Mouse (Mus musculus) spleen, postnatal 0 days (tissue): ENCODE data around the gene Cirbp. TPM values are rescaled to one million over a fixed set of nuclear protein-coding genes. Genes with fewer than 3 reads are reported as not detected.

Source experiments
- polyA plus RNA-seq: library from polyadenylated mRNA; unstranded; fragments of >200 nt; fragmentation: Nextera tagmentation; extraction: Ambion mirVana; gene quantifications from 2 replicates; pipeline ENCODE4 v1.2.1, GENCODE M21; 2015

Cirbp gene
- polyA plus RNA-seq = 139 and 157 TPM in 2 replicates

DNA sequence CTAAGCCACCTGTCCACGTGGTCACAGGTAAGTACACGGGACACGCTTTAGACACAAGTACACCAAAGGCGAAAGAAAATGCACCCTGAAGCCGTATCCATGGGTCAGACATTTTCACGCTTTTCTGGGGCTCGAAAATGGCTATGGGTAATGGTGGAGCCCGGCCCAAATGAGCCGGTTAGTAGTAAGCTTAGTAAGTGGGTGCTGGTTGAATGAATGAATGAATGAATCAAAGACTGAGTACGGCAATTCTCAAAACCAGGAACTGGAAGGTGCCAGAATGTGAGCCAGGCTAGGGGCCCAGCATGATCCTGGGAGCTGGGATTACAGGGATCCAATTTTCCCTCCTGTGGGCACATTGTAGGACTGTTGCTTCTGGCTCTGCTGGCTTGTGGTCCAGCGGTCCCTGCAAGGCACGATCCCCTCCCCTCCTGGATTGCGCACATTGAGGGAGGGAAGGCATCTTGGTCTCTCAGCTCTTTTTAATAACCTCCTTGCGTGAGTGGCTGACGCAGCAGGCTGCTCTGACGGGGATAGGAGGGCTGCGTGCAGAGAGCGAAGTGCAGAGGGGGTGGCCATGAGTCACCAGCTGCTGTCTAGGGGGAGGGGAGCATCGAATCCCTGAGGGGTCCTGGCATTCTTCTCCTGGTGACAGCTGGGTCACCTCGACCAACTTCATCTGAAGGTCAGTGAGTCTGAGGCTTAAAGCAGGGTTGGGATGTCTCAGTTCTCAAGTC lies at the start of gene Cirbp:
Gene Cirbp (plus strand): TSS at position 594 of the 737 bp plus-strand sequence.

DNA sequence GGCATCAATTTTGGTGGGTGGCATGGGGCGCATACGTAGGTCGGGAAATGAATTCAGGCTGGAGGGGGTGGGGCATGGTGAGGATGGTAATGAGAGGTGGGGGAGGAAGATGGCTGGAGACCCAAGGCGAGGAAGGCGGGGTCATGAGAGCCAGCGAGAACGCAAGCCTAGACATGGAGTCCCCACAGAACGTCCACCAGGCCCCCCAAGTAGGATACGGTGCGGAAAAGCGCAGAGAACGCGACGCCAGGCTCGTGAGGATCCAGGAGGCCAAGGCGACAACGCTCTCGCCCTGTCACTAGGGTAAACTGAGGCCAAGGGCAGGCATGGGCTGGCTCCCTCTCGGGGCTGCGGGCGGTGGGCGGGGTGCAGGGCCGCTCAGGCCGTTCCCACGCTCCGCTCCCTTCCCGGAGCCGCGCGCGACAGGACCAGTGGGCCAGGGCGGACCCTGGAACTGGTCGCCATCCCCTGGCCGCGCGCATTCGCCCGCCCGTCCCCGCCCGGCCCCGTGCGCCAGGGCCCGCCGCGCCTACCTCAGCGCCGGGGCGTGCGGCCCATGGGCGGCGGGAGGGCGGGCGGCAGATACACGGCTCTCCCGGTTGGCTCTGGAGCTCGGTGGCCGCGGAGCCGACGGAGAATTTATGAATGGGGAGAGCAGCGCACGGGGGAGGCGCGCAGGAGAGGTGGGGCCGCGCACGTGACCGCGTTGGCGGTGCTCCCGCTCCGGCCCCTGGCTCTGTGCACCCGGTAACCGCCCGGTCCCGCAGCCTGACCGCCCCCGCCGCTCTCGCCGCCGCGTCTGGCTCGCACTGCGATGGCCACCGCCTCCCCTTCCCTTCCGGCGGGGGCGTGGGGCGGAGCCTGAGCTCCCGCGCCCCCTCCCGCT lies 27.0 kb upstream of the Cirbp start, which contains the start of gene Atp5d:
Gene Atp5d (plus strand): TSS at position 80 of the 886 bp plus-strand sequence.

DNA sequence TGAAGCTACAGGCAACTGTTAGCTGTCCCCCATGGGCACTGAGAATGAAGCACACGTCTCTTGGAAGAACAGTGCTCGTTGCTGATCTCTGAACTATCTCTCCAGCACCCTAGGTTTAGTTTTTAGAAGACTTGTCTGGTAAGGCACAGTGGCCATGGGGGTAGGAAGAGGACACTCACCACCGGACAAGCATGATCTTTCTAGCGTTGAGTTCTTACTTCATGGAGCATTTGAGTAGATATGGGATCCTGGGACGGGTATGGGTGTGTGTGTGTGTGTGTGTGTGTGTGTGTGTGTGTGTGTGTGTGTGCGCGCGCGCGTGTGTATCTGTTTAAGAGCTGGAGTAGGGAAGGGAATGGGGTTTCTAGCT lies 25.1 kb upstream of the Cirbp start, which contains the start of gene Cbarp:
Gene Cbarp (minus strand): TSS at position 170 of the 370 bp plus-strand sequence.

GRCm38 (mm10) chr10:80147719-80148601 lies 17.8 kb upstream of the Cirbp start, which contains the start of gene Midn:
TSS of gene Midn (plus strand) at chr10:80148272.

DNA sequence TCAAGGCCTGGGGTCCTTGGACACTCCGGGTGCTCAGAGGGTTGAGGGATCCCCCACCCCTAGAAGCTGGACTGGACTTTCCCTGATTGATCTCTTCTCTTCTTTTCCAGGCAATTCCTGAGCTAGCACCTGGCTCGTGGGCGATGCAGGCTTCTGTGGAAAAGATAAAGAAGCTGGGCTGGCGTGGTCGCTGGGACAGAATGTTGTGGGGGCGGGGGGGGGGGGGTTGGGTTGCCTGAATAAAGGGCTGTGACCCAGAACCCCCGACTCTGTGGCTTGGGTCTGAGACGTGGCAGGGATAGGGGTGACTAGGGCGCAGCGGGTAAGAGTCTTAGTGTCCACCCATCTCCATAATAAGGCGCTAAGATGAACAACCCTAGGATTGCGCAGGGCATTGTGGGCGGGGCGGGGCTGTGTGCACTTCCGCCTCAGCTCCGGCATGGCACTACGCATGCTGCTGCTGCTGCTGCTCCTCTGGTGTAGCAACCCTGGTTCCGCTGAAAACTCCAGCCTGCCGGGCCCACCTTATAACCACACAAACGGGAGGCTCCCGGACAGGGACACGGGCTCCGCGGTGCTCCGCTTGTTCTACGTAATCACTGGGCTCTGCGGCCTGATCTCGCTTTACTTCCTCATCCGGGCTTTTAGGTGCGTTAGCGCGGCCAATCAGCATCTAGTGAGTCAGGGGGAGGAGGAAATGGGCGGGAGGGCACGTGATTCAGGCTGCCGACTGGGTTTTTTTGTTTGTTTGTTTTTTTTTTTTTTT lies 6.9 kb downstream of the Cirbp start, which contains the start of gene 1600002K03Rik:
Gene 1600002K03Rik (plus strand): TSS at position 418 of the 766 bp plus-strand sequence.

DNA sequence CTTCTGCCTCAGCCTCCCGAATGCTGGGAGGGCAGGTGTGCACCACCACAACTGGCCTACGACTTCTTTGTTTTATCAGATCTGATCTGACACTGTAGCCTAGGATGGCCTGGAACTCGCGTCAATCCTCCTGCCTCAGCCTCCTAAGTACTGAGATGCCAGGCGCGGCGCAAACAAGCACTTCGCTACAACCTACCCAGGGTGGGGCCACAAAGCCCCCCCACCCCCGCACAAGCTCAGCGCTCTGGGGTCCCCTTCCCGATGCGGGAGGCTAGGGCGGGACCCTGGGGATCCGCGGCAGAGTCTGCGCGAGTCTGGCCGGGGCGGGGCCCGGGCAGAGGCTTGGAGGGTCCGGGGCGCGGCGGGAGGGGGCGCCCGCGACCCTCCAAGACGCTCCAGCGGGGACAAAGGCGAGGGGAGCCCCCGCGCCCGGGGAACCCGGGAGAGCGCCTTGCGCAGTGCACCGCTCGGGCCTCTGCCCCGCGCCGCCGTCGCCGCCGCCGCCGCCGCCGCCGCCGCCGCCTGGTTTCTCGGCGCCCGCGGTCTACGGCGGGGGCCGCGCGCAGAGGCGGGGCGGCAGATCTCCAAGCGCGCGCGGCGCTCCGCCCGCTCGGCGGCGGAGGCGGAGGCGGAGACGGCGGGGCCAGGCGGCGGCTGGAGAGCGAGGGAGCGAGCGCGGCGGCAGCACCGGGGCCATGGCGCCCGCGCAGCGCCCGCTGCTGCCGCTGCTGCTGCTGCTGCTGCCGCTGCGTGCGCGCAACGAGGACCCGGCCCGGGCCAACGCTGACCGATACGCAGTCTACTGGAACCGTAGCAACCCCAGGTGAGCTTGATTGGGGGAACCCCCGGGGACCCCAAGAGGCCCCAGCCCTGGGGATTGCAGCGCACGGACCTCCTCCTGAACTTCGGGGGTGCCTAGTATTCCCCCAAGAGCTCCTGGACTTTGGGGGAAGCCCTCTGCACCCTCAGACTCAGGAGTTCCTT lies 13.6 kb downstream of the Cirbp start, which contains the start of gene Efna2:
Gene Efna2 (plus strand): TSS at position 415 of the 984 bp plus-strand sequence.

Other genes with a start within 250 kb of the Cirbp start
- 0.41 and 0.68 TPM in 2 replicates for gene Kiss1r, start 249.0 kb upstream of the Cirbp start, polyA plus RNA-seq
- 107 and 121 TPM in 2 replicates for gene R3hdm4, start 244.8 kb upstream of the Cirbp start, polyA plus RNA-seq
- 6.2 and 8.2 TPM in 2 replicates for gene Arid3a, start 238.9 kb upstream of the Cirbp start, polyA plus RNA-seq
- gene Wdr18, start 205.8 kb upstream of the Cirbp start, polyA plus RNA-seq = 64.8 and 66.8 TPM in 2 replicates
- gene Grin3b, start 195.3 kb upstream of the Cirbp start, polyA plus RNA-seq = 0.11 TPM in 2 replicates
- 16.8 and 16.9 TPM in 2 replicates for gene Tmem259, start 181.7 kb upstream of the Cirbp start, polyA plus RNA-seq
- gene Cnn2, start 177.4 kb upstream of the Cirbp start, polyA plus RNA-seq = 98.3 and 121 TPM in 2 replicates
- 8.3 and 8.8 TPM in 2 replicates for gene Abca7, start 169.5 kb upstream of the Cirbp start, polyA plus RNA-seq
- 34.2 and 41.9 TPM in 2 replicates for gene Arhgap45, start 149.3 kb upstream of the Cirbp start, polyA plus RNA-seq
- gene Polr2e, start 126.2 kb upstream of the Cirbp start, polyA plus RNA-seq = 108 and 111 TPM in 2 replicates
- gene Gpx4, start 118.8 kb upstream of the Cirbp start, polyA plus RNA-seq = 650 and 699 TPM in 2 replicates
- gene Sbno2, start 60.4 kb upstream of the Cirbp start, polyA plus RNA-seq = 15.9 and 16.2 TPM in 2 replicates
- 27.2 and 28.1 TPM in 2 replicates for gene Stk11, start 50.2 kb upstream of the Cirbp start, polyA plus RNA-seq
- 340 and 357 TPM in 2 replicates for gene Atp5d, start 27.4 kb upstream of the Cirbp start, polyA plus RNA-seq
- 0.64 and 1.0 TPM in 2 replicates for gene Cbarp, start 25.1 kb upstream of the Cirbp start, polyA plus RNA-seq
- gene Midn, start 17.7 kb upstream of the Cirbp start, polyA plus RNA-seq = 6.4 and 8.1 TPM in 2 replicates
- 11.0 and 12.5 TPM in 2 replicates for gene 1600002K03Rik, start 7.0 kb downstream of the Cirbp start, polyA plus RNA-seq
- gene Efna2, start 13.5 kb downstream of the Cirbp start, polyA plus RNA-seq = 2.0 and 3.0 TPM in 2 replicates
- gene Mum1, start 60.4 kb downstream of the Cirbp start, polyA plus RNA-seq = 34.1 and 39.0 TPM in 2 replicates
- 272 and 282 TPM in 2 replicates for gene Ndufs7, start 83.1 kb downstream of the Cirbp start, polyA plus RNA-seq
- 6.0 and 8.6 TPM in 2 replicates for gene Gamt, start 95.0 kb downstream of the Cirbp start, polyA plus RNA-seq
- 45.5 and 45.9 TPM in 2 replicates for gene Dazap1, start 95.5 kb downstream of the Cirbp start, polyA plus RNA-seq
- 877 and 915 TPM in 2 replicates for gene Rps15, start 126.5 kb downstream of the Cirbp start, polyA plus RNA-seq
- 0.12 and 0.13 TPM in 2 replicates for gene Apc2, start 130.0 kb downstream of the Cirbp start, polyA plus RNA-seq
- 51.7 and 54.7 TPM in 2 replicates for gene 2310011J03Rik, start 154.6 kb downstream of the Cirbp start, polyA plus RNA-seq
- 5.2 and 5.4 TPM in 2 replicates for gene Pcsk4, start 163.5 kb downstream of the Cirbp start, polyA plus RNA-seq
- 5.7 and 6.7 TPM in 2 replicates for gene Reep6, start 164.0 kb downstream of the Cirbp start, polyA plus RNA-seq
- 3.7 and 3.8 TPM in 2 replicates for gene Adamtsl5, start 182.4 kb downstream of the Cirbp start, polyA plus RNA-seq
- 0.12 TPM in 1 of 2 replicates, not detected in the other for gene Plk5, start 190.5 kb downstream of the Cirbp start, polyA plus RNA-seq
- gene Mex3d, start 221.7 kb downstream of the Cirbp start, polyA plus RNA-seq = 2.8 TPM in 2 replicates
- 57.4 and 67.9 TPM in 2 replicates for gene Mbd3, start 233.6 kb downstream of the Cirbp start, polyA plus RNA-seq
- gene Uqcr11, start 240.8 kb downstream of the Cirbp start, polyA plus RNA-seq = 586 and 595 TPM in 2 replicates